Mouse (Mus musculus) left cerebral cortex, adult 18-20 months (tissue): ENCODE results near the gene Crmp1. TPM values are rescaled to one million over a fixed set of nuclear protein-coding genes. Genes with fewer than 3 reads are reported as not detected.

Experiments
- DNase-seq, 2 experiments: peaks; one replicate each; pipeline ENCODE4 v3.0.0; 2021 to 2022; ENCODE audit warnings: low spot score in 2 of 2, mixed read lengths in 1 of 2
- long read RNA-seq, 2 experiments: library from polyadenylated mRNA; stranded (forward); transcript quantifications; one replicate each; pipeline ENCODE4 v2.0.0; 2021
- total RNA-seq, 2 experiments: library from RNA; stranded (reverse); gene quantifications; 2 replicates each; pipeline ENCODE4 v1.2.3; 2021

Gene Crmp1
- 100 to 1,000 TPM; 164 to 181 TPM for total RNA-seq
- long read RNA-seq, experiment 1, transcript Crmp1-202 (14 exons, 3,051 nt) = major isoform, 109 of 253 reads
- long read RNA-seq, experiment 1, transcript Crmp1-201 (14 exons, 2,906 nt) = minor isoform, 92 of 253 reads
- long read RNA-seq, experiment 1, partial matches to known transcripts = 38 of 253 reads
- long read RNA-seq, experiment 1, other reads (novel, unspliced or antisense) = 14 of 253 reads
- long read RNA-seq, experiment 2, transcript Crmp1-201 (14 exons, 2,906 nt) = minor isoform, 68 of 180 reads
- long read RNA-seq, experiment 2, transcript Crmp1-202 (14 exons, 3,051 nt) = major isoform, 76 of 180 reads
- long read RNA-seq, experiment 2, partial matches to known transcripts = 30 of 180 reads
- long read RNA-seq, experiment 2, other reads (novel, unspliced or antisense) = 6 of 180 reads

DNA sequence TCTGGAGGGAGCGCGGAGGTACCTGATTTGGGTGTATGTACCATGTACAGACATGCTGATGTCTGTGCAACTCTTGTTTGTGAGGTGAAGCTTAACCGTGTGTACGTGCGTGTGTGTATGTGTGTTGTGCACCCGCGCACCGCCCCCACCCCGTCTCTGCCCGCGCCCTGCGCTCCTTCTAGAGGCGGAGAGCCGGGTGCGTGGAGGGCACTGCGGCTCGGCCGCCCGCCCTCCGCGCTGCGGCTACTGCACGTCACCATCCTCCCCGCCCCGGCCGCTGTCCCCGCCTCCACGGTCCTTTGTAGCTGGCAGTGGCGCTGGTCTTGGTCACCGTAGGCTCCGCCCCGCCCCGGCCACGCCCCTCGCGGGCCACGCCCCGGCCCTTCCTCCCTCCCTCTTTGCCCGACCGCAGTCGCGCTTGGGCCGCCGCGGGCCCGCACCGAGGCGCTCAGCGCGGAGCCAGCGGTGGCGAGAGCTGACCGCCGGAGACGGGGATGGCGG, at the start of gene Crmp1:
Gene Crmp1 (plus strand): TSS at position 290 of the 501 bp plus-strand sequence.
- peak; percentile 83 to 91 for DNase-seq

DNA sequence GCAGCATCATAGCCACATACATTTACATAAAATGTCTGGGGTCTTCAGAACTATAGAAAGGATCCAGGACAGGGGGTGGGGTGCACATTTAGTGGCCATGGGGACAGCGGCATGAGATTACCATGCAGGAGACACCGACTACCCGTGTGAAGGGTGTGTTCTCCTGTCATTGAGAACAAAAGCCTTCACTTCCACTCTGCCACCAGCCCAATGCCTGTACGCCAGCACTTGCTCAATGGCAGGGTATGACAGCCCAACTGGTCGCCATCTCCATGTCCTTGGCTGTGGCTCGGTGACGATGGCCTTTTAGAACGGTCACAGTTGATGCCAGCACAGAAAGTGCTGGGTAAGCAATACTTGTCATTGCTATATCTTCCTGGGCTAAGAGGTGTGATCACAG, 45.5 kb upstream of the Crmp1 start:
- DNase-seq = no peak

DNA sequence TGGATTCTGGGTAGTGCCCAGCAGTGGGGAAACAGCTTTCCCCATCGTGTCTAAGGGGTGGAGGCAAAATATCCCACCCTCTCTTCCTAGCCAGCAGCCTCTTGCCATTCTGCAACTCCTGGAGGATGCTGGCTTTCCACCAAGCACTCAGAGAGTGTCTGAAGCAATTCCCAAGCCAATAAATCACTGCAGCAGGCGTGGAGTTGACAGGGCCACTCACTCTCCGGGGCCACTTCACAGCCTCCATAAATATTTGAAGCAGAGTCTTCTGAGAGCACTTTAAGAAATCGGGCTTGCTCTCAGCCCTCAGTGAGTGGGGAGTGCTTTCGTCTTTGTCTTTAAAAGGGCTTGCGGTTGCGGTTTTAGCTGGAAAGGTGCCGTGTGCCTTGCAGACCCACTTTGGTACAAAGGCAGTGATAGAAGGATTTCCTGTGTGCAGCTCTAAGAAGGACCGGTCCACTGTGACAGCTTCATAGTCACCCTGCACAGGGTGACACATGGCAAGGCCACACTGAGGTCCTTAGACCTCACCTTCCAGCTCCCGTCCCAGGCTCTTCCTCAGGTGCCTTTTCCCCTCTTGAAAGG, 45.0 kb upstream of the Crmp1 start:
- DNase-seq = no peak

DNA sequence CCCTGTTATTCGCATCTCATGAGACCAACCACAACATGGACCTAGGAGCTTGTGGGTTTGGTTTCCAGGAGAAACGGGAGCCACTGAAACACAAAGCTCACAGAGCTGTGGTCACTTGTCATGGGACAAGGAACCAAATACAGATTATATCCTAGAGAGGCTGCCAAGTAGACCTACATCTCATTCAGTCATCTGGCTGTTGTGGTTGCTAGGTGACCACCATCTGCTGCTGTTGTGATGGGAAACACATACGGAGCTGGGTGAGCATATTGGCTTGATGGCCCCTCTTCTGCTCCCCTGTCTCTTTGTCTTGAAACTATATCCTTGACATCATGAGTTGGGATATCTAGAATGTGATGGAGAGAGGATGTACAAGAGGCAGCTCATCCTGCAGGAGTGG, 44.3 kb upstream of the Crmp1 start:
- no peak for DNase-seq

DNA sequence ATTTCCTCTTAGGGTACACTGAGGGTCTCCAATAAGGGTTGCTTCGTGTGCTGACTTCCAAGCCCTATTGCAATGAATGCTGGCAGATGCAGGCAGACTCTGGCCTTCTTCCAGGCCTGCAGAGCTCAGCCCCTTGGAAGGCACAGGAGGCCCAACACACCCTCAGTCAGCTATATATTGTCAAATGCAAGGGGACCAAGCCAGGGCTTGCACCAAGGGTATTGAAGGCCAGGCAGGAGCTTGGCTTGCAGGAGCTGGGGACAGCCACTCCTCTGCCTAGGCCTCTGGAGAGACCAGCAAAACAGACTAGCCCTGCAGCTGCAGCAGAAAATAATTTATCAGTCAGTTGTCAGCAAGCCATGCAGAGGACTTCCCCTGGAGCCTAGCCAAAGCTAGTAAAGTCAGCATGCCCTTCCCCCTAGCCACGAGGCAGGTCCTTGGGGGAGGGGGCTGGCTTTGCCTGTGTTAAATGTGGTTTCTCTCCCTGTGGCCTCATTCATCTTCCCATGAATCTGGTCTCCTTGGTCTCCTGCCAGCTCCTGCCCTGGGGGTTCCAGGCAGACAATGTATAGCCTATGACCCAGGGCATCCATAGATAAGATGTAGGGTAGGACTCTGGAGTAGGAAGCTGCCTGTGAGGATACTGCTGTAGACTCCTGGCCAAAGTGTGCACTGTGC, 43.6 kb upstream of the Crmp1 start:
- DNase-seq = no peak

DNA sequence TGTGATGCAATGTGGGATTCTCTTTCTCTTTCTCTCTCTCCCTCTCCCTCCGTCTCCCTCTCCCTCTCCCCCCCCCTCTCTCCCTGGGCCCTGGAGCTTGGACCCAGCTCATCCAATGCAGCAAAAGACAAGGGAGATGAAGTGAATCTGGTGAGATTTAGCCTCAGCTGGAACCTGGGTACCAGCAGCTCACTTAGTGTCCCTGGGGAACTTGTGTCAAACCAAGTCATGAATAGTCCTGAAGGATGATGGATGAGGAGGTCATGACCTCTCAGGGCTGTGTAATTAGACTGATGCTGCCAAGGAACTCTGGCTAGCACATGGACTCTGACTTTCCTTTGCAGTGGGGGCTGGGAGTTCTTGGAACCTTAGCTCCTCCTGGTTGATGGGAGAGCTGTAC, 39.5 kb upstream of the Crmp1 start:
- DNase-seq = no peak

DNA sequence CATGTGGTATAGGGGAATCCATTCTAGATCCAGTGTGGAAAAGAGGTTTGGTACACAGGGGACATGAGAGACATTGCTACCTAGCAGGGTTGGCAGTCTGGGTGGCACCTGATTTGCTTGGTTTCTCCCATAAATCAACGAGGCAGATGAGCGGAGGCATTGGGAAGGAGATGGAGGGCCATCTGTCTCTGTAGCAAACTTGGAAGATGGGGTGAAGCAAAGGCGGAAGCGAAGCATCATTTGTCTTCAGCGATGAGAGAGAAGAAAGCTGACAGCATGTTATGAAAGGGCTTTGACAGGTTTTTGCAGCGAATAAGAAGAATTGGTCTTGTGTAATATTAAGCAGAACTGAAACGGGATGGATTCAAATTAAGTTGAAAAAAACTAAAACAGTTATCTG, 36.9 kb upstream of the Crmp1 start:
- DNase-seq = no peak

DNA sequence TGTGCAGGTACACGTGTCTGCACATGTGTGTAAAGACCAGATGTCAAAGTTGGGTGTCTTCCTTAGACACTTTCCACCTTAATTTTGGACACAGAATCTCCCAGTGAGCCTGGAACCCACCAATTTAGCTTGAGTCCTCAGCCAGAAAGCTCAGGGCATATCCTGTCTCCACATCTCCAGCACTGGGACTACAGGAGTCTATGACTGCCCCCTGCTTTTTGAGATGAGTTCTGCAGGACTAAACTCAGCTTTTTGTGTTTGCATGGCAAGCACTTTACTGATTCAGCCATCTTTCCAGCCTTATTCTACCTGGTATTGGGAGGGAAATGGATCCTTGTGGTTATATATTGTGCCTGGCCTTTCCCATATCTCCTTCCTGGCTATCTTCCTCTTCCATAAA, 36.3 kb upstream of the Crmp1 start:
- DNase-seq = no peak

DNA sequence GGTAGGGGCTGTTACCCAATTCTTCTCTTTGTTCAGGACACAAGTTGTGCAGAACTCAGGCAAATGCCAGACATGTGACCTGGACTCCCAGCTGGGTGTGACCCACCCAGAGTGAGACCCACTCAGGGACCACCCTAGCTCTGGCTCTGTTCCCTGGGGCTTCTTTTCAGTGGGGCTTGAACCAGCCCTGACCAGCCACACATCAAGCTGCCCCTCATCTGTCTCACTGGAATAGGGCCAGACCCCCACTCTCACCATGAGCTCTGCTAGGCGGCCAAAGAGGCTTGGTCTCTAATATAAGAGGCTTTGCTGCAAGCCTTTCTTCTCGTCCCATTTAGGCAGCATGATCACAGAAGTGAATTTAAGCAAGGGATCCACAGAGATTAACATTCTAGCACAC, 35.4 kb upstream of the Crmp1 start:
- DNase-seq = no peak

DNA sequence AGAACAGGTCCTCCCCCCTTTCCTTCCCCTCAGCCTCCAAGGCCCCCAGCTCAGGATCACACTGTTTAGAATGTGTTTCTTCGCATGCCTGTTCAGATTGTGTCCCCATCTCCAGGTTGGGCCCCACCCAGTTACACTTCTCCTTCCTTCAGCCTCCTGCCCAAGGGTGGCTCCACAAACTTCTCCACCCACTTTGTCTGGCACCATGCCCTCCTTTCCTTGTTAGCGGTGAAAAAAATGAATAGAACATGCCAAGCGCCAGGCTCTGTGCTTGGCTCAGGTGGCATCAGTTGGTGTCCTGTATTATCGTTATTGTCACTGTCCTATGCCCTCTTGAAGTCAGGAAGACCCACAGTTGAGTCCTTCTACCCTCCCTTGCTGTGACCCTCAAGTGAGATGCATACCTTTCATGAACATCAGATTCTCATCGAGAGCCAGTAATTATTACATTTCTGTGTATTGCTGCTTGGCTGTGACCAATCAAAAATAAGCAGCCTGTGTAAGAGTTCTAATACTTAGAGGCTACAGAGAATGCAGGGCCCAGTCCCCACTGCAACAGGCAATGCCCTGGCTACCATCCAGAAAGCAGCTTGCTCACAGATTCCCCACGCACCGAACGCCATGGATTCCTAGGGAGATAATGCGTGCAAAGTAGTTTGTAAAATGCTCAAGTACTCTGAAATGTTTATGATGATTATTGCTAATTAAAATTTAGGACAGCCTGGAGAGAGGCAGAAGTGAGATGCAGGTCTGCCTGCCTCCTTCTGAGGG, 28.6 kb upstream of the Crmp1 start:
- peak; percentile 48 to 53 for DNase-seq

DNA sequence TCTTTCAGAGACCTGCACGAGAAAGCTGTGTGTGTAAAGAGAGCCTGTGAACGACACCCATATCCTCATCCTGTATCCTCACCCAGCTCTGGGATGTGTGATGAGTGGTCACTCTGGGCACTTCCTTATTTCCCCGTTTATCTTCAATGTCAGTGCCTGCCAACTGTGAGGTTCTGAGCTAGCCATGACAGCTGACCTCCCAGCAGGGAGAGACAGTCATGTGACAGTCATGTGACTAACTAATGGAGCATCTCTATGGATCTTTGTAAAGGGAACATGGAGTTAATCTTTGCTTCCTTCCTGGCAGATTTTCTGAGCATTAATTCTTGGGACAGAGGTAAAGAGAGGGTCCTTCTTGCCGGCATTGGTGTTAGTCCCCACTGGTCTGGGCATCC, 28.0 kb upstream of the Crmp1 start:
- no peak for DNase-seq

DNA sequence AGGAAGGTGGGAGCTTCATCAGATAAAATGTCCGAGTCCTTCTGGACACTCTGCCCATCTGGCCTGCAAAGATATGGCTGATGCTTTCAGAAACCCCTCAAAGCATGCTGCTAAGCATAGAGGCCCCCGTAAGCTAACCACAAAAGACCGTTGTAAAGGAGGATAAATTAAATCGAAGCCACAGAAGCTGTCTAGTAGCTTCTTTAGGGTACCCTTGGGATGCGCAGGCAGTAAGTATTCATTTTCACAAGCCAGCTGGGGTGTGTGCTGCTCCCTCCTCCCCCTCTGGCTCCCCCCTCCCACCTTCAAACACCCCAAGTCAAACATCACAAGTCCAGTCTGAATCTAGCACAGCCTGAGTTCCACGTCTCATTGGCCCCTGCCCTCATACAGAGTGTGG, 27.1 kb upstream of the Crmp1 start:
- no peak for DNase-seq

DNA sequence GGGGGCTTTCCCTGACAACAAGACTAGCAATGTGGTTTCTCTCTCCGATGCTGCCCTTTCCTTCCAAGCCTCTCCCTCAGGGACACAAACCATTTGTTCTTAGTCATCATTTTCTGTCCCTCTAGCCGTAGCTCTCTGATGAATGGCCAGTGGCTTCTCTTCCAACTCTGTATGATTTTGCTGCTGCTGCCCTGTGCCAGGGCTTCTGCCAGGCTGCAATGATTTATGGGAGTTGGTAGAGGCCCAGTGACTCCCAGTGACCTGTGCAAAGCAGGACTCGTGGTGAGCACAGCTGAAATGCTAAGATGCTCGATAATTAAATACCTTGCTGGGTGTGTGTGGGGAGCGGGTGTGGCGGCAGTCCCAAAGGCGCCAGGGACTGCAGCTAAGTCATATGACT, 26.5 kb upstream of the Crmp1 start:
- no peak for DNase-seq

DNA sequence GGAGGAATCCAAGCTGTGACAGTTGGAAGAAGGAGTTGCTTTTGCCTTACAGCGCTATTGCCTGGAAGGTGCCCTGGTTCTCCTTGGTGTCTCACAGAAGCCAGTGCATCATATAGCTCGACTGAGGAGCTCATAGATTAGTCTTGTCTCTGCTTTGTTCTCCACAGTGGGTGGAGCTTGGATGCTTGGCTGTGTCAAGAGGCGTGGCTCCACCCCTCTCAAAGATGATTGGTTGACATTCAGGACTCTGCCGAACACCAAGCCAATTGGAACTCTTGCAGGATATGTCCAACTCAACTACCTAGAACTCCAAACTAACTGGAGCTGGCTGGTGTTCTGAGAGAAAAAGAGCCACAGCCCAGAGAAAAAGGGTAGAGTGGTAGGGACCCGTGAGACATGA, 22.1 kb upstream of the Crmp1 start:
- no peak for DNase-seq

DNA sequence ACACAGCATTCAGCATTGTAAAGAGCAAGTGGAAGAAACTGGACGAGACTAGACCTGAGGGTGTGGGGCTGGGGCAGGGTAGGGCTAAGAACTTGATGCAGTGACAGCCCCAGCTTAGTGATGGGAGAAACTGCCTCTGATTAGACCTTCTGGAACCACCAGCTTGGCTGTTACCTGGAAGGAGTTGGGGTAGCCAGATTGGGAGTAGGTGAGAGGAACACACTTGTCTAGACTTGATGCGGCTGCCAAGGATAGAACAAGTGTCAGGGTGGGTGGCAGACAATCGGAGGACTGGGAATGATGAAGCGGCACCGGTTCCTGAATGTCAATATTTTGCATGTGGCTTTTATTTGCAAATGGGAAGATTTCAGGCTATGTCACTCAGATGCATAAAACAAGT, 21.2 kb upstream of the Crmp1 start:
- DNase-seq = peak in 1 of 2 experiments; percentile 47

DNA sequence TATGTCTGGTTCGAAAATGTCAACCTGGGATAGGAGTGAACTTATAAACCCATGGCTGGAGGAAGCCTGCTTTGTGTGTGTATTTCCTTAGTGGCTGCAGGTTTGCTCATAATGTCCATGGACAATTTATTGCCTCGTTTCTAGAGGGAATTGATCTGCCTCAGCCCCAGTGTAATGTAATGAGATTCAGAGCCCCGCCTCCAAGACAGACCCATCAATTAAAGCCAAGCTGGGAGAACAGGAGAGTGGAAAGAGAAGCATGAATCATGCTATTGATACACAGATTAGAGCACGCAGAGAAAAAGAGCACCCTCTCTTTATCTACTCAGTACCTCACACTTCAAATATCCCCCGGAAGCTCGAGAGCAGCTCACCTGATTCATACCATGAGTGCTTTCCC, 20.2 kb upstream of the Crmp1 start:
- DNase-seq = no peak

DNA sequence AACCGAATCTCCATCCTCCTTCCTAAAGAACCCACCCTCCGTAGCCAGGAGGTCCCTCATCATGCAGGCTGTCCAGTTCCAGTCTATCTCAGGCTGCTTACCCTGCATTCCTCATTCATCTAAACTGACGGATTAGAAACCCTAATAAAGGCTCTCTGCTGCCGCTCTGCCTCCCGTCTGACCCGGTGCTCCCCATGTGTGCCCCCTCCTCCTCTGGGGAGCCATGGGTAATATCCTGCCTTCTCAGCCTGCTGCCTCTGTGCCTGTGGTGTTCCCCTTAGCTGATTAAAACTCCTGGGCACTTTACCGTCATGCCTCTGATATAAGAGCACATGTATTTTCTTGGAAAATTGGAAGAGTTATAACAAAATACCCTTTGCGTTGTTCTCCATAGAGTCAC, 19.4 kb upstream of the Crmp1 start:
- no peak for DNase-seq

DNA sequence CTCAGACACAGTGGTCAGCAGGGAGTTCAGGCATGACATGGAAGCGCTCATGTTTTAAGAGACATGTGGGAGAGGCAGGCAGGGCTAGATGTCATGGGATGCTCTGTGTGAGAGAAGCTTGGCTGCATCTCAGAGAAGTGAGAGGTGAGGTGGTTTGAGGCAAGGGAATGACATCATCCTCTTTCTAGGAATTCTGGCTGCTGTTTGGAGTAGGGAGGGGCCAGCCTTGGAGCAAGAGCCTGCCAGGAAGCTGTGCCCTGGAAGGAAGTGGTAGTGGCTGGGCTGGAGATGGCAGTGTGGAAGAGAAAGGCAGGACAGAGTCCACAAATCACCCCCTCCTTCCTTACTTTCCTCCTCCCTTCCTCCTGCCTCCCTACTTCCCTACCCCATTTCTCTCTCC, 16.0 kb upstream of the Crmp1 start:
- no peak for DNase-seq

DNA sequence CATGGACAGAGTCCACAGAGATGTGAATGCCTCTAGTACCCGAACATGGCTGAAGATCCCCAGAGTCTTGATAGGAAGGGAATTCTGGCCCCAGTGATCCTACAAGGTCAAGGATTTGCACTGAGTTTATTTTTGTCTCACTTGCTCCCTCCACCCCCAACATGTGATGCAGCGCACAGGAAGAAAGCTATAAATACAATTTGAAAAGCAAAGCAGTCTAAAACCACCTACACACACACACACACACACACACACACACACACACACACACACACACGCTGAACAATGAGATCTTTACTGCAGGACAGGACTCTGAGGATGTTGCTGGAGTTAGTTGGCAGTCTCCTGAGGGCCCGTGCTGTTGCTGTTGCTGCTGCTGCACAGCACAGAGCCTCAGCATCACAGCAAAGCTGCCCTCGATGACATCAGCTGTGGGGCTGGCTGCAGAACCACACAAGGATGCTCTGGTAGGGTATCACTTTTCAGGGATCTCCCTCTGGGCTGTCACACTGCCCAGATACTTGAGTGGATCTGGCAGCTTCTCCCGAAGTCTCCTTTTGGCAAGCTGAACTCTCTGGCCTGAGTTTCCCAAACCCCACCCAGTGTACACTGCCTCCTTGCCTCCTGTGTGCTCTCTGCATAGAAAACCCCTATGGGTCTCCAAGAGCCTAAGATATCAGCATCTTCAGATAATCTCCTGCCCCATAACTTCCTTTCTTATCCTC, 13.6 kb upstream of the Crmp1 start:
- peak in 1 of 2 experiments; percentile 28 for DNase-seq

DNA sequence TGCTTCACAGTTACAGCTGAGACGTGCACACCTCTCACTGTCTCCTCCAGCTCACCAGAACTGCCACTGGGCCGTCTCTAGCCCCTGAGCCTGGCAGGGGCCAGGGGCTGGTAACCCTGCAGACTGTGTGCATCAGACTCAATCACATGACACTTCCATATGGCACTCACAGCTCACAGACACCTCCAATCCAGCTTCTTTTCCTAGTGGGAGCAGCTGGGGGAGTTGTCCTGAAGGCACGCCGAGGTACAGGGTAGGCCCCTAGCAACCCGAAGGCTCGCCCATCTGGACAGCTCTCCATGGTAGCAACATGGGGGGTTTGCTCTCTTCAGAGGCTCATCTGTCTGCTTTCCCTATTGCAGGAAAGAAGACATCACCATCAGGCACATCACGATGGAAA, 12.8 kb upstream of the Crmp1 start:
- DNase-seq = no peak

DNA sequence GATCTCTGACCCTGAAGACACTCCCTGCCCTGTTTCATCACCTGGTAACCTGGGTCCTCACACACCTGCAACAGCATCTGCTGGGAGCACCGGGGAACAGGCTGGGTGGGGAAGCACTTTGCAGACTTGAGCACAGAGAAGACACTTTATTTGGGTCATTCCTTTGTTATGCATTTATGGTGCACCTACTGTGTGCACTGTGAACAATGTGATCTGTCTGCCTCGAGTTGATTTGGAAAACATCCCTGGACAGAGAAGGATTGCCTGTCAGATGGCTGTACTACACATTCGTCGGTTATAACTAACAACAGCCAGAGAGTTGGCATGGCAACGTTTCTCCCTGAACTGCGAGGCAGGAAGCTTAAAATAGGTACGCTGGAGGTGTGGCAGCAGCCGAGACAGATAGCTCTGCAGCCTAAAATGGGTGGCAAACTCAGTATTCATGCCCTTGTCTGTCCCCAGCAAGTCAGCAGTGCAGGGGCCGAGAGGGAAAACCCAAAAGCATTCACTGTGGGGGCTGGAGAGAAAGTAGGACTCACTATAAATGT, 8.7 kb upstream of the Crmp1 start:
- DNase-seq = peak; percentile 57 to 77
